8 mouse cellular contexts compared by ENCODE assay signal in the genomic region with DNA sequence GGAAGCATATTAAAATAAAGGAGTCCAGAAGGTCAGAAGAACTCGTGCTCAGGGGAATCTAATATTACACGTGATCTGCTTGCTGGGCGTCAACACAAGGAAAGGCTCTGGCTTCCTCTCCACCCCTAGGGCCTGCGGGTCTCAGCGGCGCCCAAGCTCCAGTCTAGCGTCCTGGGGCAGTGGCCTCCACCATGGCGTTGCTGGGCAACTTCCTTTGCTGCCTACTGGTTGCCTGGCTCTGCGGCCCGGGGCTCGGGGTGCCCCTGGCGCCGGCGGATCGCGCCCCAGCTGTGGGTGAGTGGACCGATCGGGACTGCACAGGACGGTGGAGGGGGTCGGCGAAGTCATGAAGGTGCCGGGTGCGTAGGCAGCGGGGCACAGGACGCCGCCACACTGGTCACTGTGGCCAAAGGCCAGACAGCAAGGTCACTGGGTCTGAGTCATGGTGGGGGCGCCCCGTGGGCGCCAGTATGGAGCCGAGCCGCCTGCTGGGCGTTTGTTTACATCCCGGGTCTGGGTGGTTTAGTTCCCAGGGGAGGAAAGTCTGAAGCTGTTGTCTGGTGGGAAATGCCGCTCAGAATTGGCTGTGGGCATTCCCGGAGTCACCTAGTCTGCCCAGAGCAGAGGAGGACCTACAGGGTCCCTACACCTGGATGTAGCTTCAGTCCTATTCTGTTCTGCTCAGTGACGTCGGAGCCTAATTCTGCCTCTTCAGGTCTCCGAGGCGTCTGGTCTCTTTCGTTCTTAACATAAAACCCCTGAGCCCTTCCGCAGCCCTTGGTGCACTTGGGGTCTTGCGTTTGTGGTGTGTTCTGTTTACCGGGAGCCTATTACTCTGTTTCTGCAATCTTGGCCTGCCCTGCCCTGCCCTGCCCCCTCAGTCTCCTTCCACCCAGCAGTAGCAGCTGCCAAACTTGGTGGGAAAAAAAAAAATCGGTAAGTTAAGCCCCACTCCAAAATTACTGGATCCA. TPM values are rescaled to one million over a fixed set of nuclear protein-coding genes. Genes with fewer than 3 reads are reported as not detected.
DNase-seq lines count a peak whose midpoint lies in the region; ATAC-seq and TF ChIP-seq lines count a peak whose summit lies in the region.

No protein-coding gene starts in this region.

- TF ChIP-seq EP300 in heart, postnatal 0 days (IDR thresholded peaks at IDR 0.05; ENCODE audit: low read depth) = no peak

- peaks cover 13% of the 10 kb centered on the region for H3K9me3 ChIP-seq in forebrain, embryonic 10.5 days
- H3K9me3 ChIP-seq in heart, postnatal 0 days (replicated peaks; ENCODE audit: control insufficient read depth, low read length) = no peaks in the 10 kb centered on the region
- no peaks in the 10 kb centered on the region; the same call in 1 of the 2 replicates for H3K9me3 ChIP-seq in lung, embryonic 14.5 days (ENCODE audit: low read depth, low read length)
- no peaks in the 10 kb centered on the region for H3K9me3 ChIP-seq in neural tube, embryonic 14.5 days (ENCODE audit: control insufficient read depth, low read length)

- peak overlapping the region; percentile 95 for H3K4me3 ChIP-seq in brown adipose tissue, adult 24 weeks (ENCODE audit: insufficient read depth, low read depth, low read length)
- peak overlapping the region; percentile 64 for H3K4me3 ChIP-seq in forebrain, embryonic 10.5 days
- peak overlapping the region; percentile 61 for H3K4me3 ChIP-seq in heart, postnatal 0 days (ENCODE audit: low read depth, low read length)
- H3K4me3 ChIP-seq in lung, embryonic 14.5 days (ENCODE audit: low read depth, low read length) = peak overlapping the region; percentile 61
- H3K4me3 ChIP-seq in neural tube, embryonic 14.5 days (ENCODE audit: low read depth, low read length) = peak overlapping the region; percentile 62

- ATAC-seq in heart, postnatal 0 days (ENCODE audit: insufficient read depth, low read depth) = peak; percentile 81
- ATAC-seq in lung, embryonic 14.5 days (ENCODE audit: insufficient read depth) = peak; percentile 82
- peak; percentile 89 for ATAC-seq in neural tube, embryonic 14.5 days (ENCODE audit: low read depth)

- H3K27me3 ChIP-seq in forebrain, embryonic 10.5 days (ENCODE audit: poor library complexity, severe bottlenecking) = no peaks in the 10 kb centered on the region
- no peaks in the 10 kb centered on the region for H3K27me3 ChIP-seq in heart, postnatal 0 days (ENCODE audit: control insufficient read depth, insufficient read depth, low read length)
- no peaks in the 10 kb centered on the region for H3K27me3 ChIP-seq in lung, embryonic 14.5 days (ENCODE audit: insufficient read depth, low read length)
- no peaks in the 10 kb centered on the region for H3K27me3 ChIP-seq in neural tube, embryonic 14.5 days (ENCODE audit: control insufficient read depth, insufficient read depth, low read length)

- peaks cover 30% of the 10 kb centered on the region for H3K36me3 ChIP-seq in forebrain, embryonic 10.5 days (replicated peaks)
- no peaks in the 10 kb centered on the region for H3K36me3 ChIP-seq in heart, postnatal 0 days (replicated peaks; ENCODE audit: control insufficient read depth, insufficient read depth, low read length)
- H3K36me3 ChIP-seq in lung, embryonic 14.5 days (ENCODE audit: insufficient read depth) = no peaks in the 10 kb centered on the region
- no peaks in the 10 kb centered on the region for H3K36me3 ChIP-seq in neural tube, embryonic 14.5 days (ENCODE audit: control insufficient read depth, insufficient read depth, low read length)

- H3K4me1 ChIP-seq in brown adipose tissue, adult 24 weeks (ENCODE audit: control insufficient read depth, insufficient read depth, insufficient read length, low read length) = no peaks in the 10 kb centered on the region
- H3K4me1 ChIP-seq in forebrain, embryonic 10.5 days = peaks cover 21% of the 10 kb centered on the region
- H3K4me1 ChIP-seq in heart, postnatal 0 days (ENCODE audit: control insufficient read depth, insufficient read depth) = peaks cover 5% of the 10 kb centered on the region; the same call in 1 of the 2 replicates
- H3K4me1 ChIP-seq in lung, embryonic 14.5 days (ENCODE audit: insufficient read depth) = 0 out of 2 replicates have a peak, but pooled peaks cover 6% of the 10 kb centered on the region
- H3K4me1 ChIP-seq in neural tube, embryonic 14.5 days (ENCODE audit: control insufficient read depth, insufficient read depth, low read length) = 0 out of 2 replicates have a peak, but pooled peaks cover 3% of the 10 kb centered on the region

- H3K27ac ChIP-seq in brown adipose tissue, adult 24 weeks (replicated peaks; ENCODE audit: low read depth, low read length) = peak overlapping the region; percentile 86
- H3K27ac ChIP-seq in forebrain, embryonic 10.5 days = peak overlapping the region; percentile 87
- peak overlapping the region; percentile 88 for H3K27ac ChIP-seq in heart, postnatal 0 days (ENCODE audit: low read depth)
- peak overlapping the region; percentile 50; the same call in 1 of the 2 replicates for H3K27ac ChIP-seq in lung, embryonic 14.5 days (ENCODE audit: low read depth)
- peak overlapping the region; percentile 68 for H3K27ac ChIP-seq in neural tube, embryonic 14.5 days (ENCODE audit: low read depth, low read length)

- WGBS in forebrain, embryonic 10.5 days = 2% methylated on average over 44 of the region's 44 CpGs
- WGBS in heart, postnatal 0 days = under 1% methylated on average over 43 of the region's 44 CpGs
- WGBS in lung, embryonic 14.5 days = under 1% methylated on average over 44 of the region's 44 CpGs
- 1% methylated on average over 44 of the region's 44 CpGs for WGBS in neural tube, embryonic 14.5 days

- peak overlapping the region; percentile 78 for H3K9ac ChIP-seq in heart, postnatal 0 days (replicated peaks; ENCODE audit: low read depth, low read length)
- H3K9ac ChIP-seq in lung, embryonic 14.5 days = peak overlapping the region; percentile 76
- peak overlapping the region; percentile 80 for H3K9ac ChIP-seq in neural tube, embryonic 14.5 days (replicated peaks; ENCODE audit: low read depth, low read length)

- peak; percentile 42 to 43 for DNase-seq in CD8-positive naive resting alpha-beta T cell, adult 2 months (ENCODE audit: low read depth in 2 of 2, low spot score in 2 of 2)
- DNase-seq in forebrain, embryonic 10.5 days (ENCODE audit: extremely low spot score, low spot score) = peak; percentile 45
- DNase-seq in heart, postnatal 0 days (ENCODE audit: low spot score) = peak; percentile 47
- peak; percentile 70 for DNase-seq in kidney, postnatal 14 days
- peak; percentile 50 for DNase-seq in lung, embryonic 14.5 days
- DNase-seq in thymus, adult 18-20 months = peak; percentile 21 to 26

- no peak for TF ChIP-seq CTCF in heart, postnatal 0 days (IDR thresholded peaks at IDR 0.05; ENCODE audit: low read depth)
- no peak for TF ChIP-seq CTCF in lung, embryonic 14.5 days (IDR thresholded peaks at IDR 0.05; ENCODE audit: low read depth)

- H3K4me2 ChIP-seq in heart, postnatal 0 days (ENCODE audit: low read depth, low read length) = peak overlapping the region; percentile 90
- peak overlapping the region; percentile 95 for H3K4me2 ChIP-seq in lung, embryonic 14.5 days
- peak overlapping the region; percentile 98 for H3K4me2 ChIP-seq in neural tube, embryonic 14.5 days (ENCODE audit: low read depth, low read length)

RNA-seq across cellular contexts. Expression of gene Smpdl3a, which starts 0.6 kb away (rescaled TPM):
- 112 and 154 TPM in 2 replicates for polyA plus RNA-seq in brown adipose tissue, adult 24 weeks (2012; ENCODE audit: insufficient read depth, insufficient read length, missing spikeins)
- 5.1 and 5.9 TPM in 2 replicates for polyA plus RNA-seq in forebrain, embryonic 10.5 days (2016; fragmentation: Nextera tagmentation; extraction: Ambion mirVana)
- total RNA-seq in heart, postnatal 0 days (2014; rRNA removed; ENCODE audit: low replicate concordance) = 59.4 and 73.4 TPM in 2 replicates
- 51.7 and 51.8 TPM in 2 replicates for polyA plus RNA-seq in heart, postnatal 0 days (2015; fragmentation: Nextera tagmentation; extraction: Ambion mirVana)
- 15.2 and 18.6 TPM in 2 replicates for polyA plus RNA-seq in lung, embryonic 14.5 days (2014; fragmentation: Nextera tagmentation; extraction: Ambion mirVana)
- 42.2 and 43.4 TPM in 2 replicates for polyA plus RNA-seq in neural tube, embryonic 14.5 days (2014; fragmentation: Nextera tagmentation; extraction: Ambion mirVana)

RNA-seq across cellular contexts. Expression of gene Fabp7, which starts 10.1 kb away (rescaled TPM):
- not detected in 2 replicates for polyA plus RNA-seq in brown adipose tissue, adult 24 weeks (2012; ENCODE audit: insufficient read depth, insufficient read length, missing spikeins)
- 140 and 229 TPM in 2 replicates for polyA plus RNA-seq in forebrain, embryonic 10.5 days (2016; fragmentation: Nextera tagmentation; extraction: Ambion mirVana)
- 7.9 and 9.8 TPM in 2 replicates for total RNA-seq in heart, postnatal 0 days (2014; rRNA removed; ENCODE audit: low replicate concordance)
- 7.3 and 11.3 TPM in 2 replicates for polyA plus RNA-seq in heart, postnatal 0 days (2015; fragmentation: Nextera tagmentation; extraction: Ambion mirVana)
- 9.2 and 9.8 TPM in 2 replicates for polyA plus RNA-seq in lung, embryonic 14.5 days (2014; fragmentation: Nextera tagmentation; extraction: Ambion mirVana)
- polyA plus RNA-seq in neural tube, embryonic 14.5 days (2014; fragmentation: Nextera tagmentation; extraction: Ambion mirVana) = 2,216 and 2,237 TPM in 2 replicates

Comparison
In these comparisons a context has a peak if more than half of its experiments do, and no peak if none do; other contexts are left out.
1. Peak in every context shown above with its lines: DNase-seq, ATAC-seq, H3K4me3 ChIP-seq and H3K27ac ChIP-seq.
2. RNA of gene Fabp7, which starts 10.1 kb away (polyA plus RNA-seq): 2,216 to 2,237 TPM in neural tube, embryonic 14.5 days and 140 to 229 TPM in forebrain, embryonic 10.5 days; 9.2 to 9.8 TPM in lung, embryonic 14.5 days, 7.3 to 11.3 TPM in heart, postnatal 0 days and not detected in brown adipose tissue, adult 24 weeks; every median in the first group is over 10 times any median in the second.